Mouse (Mus musculus) megakaryocyte progenitor cell, adult 5-6 weeks (primary cell): Measurements from ENCODE around the gene Klk1b9. TPM values are rescaled to one million over a fixed set of nuclear protein-coding genes. Genes with fewer than 3 reads are reported as not detected.
"Not testable (repeated sequence)": the region's sequence is repeated elsewhere in the genome, so short reads cannot be mapped to it uniquely, and the experiment has no call there.

Experiments used
- ATAC-seq: replicated peaks from 2 replicates; pipeline ENCODE4 v1.8.0; 2016; ENCODE audit warnings: mild to moderate bottlenecking, moderate TSS enrichment, inconsistent platforms; ENCODE audit not compliant: poor library complexity
- total RNA-seq, 2 experiments: library from RNA; stranded (forward) in 1 of 2; stranded (reverse) in 1 of 2; fragments of 157-497, 149-512 nt in 1 of 2; fragments of 200-1000 nt in 1 of 2; gene quantifications; 2 replicates each; pipeline versions ENCODE4 v1.2.3 to v1.2.4; 2015 to 2017

Gene Klk1b9
- total RNA-seq (2015) (not detected in 2 replicates), total RNA-seq (2017) (not detected in 2 replicates)

- ATAC-seq: not testable (repeated sequence)
These were observed at the start of gene Klk1b9 for GRCm38 (mm10) chr7:43975761-43976160. TSS of gene Klk1b9 (plus strand) at chr7:43976061.

DNA sequence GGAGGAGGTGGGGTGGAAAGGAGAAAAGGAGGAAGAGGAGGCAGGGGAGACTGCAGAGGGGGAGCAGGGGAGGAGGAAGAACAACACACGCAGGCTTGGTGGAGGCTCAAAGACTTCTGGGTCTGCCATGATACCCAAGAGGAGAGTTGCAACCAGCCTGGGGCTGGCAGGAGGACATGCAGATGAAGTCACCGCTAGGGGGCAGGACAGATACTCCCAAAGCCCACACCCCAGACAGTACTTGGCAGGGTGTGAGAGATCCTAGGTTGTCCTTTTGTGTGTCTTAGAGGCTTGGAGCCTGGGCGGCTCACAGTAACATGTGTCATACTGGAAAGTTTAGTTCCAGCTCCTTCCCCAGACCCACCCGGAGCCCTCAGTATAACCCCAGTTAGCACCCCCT, 47.3 kb upstream of the Klk1b9 start:
- peak; percentile 44; the same call in 1 of the 2 replicates for ATAC-seq

GRCm38 (mm10) chr7:43932337-43932736, 43.5 kb upstream of the Klk1b9 start:
- no peak for ATAC-seq

DNA sequence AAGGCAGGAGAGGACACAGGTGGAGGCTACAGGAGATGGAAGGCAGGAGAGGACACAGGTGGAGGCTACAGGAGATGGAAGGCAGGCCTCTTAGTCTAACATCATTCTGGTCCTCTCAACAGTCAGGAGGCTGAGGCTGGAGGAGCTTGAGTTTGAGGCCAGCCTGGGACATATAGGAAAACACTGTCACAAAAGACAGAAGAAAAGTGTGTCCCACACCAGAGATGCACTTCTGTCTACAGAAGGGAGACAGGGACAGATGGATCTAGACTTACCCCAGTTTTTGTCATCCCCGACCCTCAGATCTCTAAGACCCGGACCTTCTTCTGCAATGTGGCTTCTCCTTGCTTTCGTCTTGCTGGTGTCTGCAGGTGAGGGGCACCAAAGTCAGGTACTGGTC, 42.4 kb upstream of the Klk1b9 start, which contains the start of gene Klk15:
Gene Klk15 (plus strand): TSS at position 301 of the 400 bp plus-strand sequence.
- no peak for ATAC-seq

DNA sequence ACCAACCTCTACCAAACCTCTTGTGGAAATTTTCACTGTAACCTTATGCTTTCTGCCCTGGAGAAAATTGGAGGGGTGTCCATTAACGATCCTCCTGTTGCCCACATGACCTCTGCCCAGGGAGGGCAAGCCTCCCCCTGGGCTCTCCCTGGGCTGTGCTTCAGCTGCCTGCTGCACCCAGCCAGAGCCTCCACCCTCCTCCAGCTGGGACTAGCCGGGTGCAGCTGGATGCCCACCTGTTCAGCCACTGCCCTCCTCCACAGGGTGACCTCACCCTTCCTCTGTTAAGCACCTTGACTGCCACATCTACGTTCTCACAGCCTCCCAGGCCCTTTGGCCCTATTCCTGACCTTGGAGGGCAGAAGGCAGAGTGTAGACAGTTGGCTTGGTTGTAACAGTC, 41.1 kb upstream of the Klk1b9 start:
- ATAC-seq: no peak

- ATAC-seq: no peak
These were observed 39.3 kb upstream of the Klk1b9 start for GRCm38 (mm10) chr7:43936551-43936950.

- ATAC-seq: not testable (repeated sequence)
These were observed 33.6 kb upstream of the Klk1b9 start for GRCm38 (mm10) chr7:43942293-43942692.

- no peak for ATAC-seq
These were observed 31.1 kb upstream of the Klk1b9 start for GRCm38 (mm10) chr7:43944727-43945264.

DNA sequence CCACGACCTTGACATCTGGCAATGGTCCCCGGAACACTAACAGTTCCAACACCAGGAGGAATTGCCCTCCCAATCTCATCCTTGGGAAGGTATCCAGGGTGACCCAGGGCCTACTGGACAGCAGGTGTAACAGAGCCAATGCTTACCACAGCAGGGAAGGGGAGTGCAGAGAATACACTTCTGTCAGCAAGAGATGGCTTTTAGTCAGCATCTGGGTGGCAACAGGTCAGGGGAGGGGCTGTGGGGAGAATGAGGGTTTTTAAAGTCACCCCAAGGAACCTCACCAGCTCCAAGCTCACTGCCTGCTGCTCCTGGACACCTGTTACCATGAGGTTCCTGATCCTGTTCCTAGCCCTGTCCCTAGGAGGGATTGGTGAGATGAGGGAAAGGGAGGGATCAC, 25.5 kb upstream of the Klk1b9 start, which contains the start of gene Klk1b8:
Gene Klk1b8 (plus strand): TSS at position 301 of the 400 bp plus-strand sequence.
- ATAC-seq: no peak

GRCm38 (mm10) chr7:43952703-43953102, 23.2 kb upstream of the Klk1b9 start:
- no peak for ATAC-seq

DNA sequence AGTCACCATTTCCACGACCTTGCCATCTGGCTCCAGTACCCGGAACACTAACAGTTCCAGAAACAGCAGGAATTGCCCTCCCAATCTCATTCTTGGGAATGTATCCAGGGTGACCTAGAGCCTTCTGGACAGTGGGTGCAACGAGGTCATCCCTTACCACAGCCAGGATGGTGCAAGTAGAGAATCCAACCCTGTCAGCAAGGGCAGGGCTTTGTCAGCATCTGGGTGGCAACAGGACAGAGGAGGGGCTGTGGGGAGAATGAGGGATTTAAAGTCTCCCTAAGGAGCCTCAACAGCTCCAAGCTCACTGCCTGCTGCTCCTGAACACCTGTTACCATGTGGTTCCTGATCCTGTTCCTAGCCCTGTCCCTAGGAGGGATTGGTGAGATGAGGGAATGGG, 9.4 kb upstream of the Klk1b9 start, which contains the start of gene Klk1b1:
Gene Klk1b1 (plus strand): TSS at position 301 of the 400 bp plus-strand sequence.
- no peak for ATAC-seq

DNA sequence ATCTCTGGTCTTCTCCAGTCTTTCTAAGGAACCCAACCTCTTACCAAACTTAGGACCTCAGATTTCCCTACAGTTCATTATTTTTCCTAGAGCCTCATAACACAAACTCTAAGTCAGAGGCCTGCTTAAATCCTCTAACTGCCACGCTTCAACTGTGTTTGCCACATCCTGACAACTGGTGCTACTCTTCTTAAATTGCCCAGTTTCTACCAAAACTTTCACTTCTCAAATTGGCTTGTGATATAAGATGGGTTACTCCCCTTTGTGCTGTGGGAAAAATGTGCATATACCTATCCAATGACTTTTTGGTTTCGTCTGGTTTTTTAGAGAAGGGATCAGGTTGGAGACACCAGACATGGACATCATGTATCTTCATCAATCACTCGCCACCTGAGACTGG, 8.8 kb upstream of the Klk1b9 start:
- ATAC-seq: peak; percentile 31; the same call in 1 of the 2 replicates

DNA sequence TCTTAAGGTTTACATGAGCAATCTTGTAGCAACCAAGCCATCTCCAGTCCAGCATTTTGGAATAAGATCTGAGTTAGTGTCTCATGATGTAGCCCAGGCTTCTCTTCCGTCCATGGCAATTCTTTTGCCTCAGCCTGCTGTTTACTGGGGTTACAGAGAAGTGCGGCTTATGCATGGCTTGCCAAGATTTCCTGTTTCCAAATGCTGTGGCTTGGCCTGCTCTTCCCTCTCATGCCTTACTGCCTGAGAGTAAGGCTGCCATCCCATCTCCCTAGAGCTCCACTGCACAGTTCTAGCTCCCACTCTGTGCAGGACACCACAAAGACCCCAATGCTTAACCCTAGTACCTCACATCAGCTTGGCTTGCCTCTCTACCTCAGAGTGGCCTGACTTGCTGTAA, 8.2 kb upstream of the Klk1b9 start:
- peak; percentile 61 for ATAC-seq

GRCm38 (mm10) chr7:43985657-43986056, 9.8 kb downstream of the Klk1b9 start:
- no peak for ATAC-seq

- peak; percentile 55; the same call in 1 of the 2 replicates for ATAC-seq
These were observed 19.0 kb downstream of the Klk1b9 start for GRCm38 (mm10) chr7:43994821-43995220.

DNA sequence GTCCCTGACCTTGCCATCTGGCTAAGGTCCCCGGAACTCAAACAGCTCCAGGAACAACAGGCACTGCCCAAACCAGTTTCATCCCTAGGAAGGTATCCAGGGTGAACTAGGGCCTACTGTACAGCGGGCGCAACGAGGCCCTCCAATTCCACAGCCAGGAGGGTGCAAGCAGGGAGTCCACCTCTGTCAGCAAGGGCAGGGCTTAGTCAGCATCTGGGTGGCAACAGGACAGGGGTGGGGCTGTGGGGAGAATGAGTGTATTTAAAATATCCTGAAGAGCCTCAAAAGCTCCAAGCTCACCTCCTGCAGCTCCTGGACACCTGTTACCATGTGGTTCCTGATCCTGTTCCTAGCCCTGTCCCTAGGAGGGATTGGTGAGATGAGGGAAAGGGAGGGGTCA, 19.7 kb downstream of the Klk1b9 start, which contains the start of gene Klk1b11:
Gene Klk1b11 (plus strand): TSS at position 301 of the 400 bp plus-strand sequence.
- ATAC-seq: not testable (repeated sequence)

GRCm38 (mm10) chr7:44004847-44005246, 29.0 kb downstream of the Klk1b9 start:
- ATAC-seq: peak; percentile 58

- ATAC-seq: not testable (repeated sequence)
These were observed 36.0 kb downstream of the Klk1b9 start, which contains the start of gene Klk1b26 for GRCm38 (mm10) chr7:44011868-44012267. TSS of gene Klk1b26 (plus strand) at chr7:44012168.

DNA sequence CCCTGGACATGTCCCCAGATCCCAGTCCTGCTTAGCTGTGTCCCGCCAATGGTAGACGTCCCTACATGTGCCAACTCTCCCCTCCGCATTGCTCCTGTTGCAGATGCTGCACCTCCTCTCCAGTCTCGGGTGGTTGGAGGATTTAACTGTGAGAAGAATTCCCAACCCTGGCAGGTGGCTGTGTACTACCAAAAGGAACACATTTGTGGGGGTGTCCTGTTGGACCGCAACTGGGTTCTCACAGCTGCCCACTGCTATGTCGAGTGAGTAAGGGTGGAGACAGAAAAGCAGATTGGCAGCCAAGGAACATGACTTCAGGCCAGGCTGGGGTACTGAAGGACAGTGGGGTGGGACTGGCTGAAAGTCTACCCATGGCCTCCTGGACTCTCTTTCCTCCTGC, 38.8 kb downstream of the Klk1b9 start:
- ATAC-seq: not testable (repeated sequence)

- no peak for ATAC-seq
These were observed 39.2 kb downstream of the Klk1b9 start for GRCm38 (mm10) chr7:44015071-44015470.
